Mouse (Mus musculus): Measurements from ENCODE around the gene Atp2a3. TPM values are rescaled to one million over a fixed set of nuclear protein-coding genes. Genes with fewer than 3 reads are reported as not detected.

Gene Atp2a3
- polyA plus RNA-seq, 1 experiment: 24.7 TPM

DNA sequence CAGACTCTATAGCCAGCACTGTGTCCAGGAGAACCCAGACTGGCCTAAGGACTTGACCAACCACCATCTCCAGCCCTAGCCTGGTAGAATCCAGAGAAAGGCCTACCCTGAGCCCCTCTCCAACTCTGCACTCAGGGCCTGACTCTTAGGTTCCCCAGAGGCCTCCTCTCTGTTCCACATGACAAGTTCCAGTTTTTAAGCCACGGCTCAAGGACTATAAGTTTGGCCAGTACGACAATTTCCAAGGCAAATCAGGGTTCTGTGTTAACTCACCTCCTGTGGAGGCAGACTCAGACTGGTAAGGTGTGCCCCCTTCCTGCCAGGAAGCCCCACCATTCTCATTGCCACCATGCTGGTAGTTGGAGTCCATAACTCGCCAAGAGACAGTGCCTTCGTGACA lies 6.8 kb upstream of the Atp2a3 start:
- no peak for DNase-seq (ENCODE audit: low spot score)

DNA sequence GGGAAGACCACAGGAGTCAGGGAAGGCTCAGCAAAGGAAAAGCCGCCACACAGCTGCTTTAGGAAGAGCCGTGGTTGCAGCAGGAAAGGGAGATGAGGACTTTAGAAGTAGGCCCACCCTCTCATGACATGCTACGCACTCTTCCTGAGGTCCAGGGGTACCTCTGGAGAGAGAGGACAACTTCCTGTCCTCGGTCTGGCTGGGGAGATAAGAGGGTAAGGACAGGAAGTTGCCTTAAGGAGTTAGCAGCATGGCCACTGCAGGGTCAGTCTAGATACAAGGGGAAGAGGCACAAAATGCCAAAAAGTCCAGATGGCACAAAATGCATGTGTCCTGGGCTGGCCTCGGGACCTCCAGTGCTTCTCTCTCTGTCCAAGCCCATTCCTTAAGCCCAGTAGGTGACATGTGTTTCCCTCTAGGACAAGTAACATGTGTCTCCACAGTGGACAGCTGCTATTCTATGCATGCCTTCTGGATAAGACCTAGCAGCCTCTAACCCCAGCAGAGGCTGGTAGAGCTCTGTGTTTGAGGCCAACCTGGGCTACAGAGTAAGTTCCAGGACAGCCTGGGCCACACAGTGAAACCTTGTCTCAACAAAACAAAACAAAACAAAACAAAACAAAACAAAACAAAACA lies 5.5 kb upstream of the Atp2a3 start:
- no peak for DNase-seq (ENCODE audit: low spot score)

DNA sequence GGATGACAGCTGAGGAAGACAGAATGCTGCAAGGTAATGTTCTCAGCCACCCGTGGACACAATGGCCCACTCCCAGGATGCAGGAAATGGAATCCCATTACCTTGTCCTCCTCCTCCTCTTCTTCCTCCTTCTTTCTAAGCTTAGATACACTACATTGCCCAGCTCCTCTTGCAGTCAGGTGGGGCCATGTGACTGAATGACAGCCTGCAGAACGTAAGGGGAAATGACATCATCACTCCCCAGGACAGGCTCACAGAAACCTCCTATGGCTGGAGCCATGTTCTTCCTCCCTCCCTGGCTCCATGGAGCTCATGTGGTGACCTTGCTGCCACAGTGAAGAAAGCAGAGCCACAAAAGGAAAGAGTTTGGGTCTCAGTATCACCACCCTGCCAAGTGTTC lies 3.7 kb upstream of the Atp2a3 start:
- no peak for DNase-seq (ENCODE audit: low spot score)

DNA sequence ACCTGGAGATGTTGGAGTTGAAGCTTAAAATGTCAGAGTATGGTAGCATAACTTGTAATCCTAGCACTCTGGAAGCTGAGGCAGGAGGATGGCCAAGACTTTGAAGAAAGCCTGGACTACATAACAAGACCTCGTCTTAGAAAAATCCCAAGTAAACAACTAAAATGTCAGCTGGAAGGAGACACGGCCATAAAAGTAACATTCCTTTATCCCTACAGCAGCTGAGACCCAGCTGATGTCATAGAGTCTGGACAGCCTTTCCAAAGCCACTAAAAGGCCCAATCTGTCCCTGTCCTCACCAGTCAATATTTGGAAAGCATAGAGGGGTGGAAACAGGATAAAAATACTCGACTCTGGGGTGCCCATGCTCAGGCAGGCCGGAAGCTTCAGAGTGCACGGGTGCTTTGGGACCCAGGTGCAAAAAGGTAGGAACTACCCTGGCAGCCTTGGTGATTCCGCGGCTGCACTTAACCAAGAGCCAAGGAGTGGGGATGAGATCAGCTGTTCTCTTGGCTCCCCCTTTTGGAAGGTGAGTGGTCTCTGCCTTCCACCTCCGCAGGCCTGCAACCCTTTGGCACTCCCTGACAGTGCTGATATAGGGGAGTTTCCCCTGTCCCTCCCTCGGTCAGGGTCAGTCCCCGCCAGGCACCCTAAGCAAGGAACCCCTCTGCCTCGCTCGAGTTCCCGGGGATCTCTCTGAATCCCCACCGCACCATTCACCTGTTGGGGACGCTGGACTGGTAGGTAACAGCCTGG lies 867 bp upstream of the Atp2a3 start:
- no peak for DNase-seq (ENCODE audit: low spot score)

DNA sequence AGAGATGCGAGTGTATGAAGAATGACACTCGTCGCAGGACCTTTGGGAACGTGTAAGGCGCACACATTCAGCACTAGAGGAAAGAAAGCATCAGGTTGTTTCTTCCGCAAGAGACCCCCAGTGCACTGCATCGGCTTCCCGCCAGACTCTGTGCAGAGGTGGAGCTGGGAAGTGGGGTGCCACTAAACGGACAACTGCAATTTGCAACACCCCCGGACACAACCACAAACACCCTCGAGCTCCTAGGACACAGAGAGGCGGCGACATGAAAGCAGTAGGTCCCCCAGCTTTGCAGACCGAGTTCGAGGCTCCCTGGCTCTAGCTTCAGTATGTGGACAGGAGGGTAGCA lies 272 bp upstream of the Atp2a3 start:
- DNase-seq (ENCODE audit: low spot score): no peak

DNA sequence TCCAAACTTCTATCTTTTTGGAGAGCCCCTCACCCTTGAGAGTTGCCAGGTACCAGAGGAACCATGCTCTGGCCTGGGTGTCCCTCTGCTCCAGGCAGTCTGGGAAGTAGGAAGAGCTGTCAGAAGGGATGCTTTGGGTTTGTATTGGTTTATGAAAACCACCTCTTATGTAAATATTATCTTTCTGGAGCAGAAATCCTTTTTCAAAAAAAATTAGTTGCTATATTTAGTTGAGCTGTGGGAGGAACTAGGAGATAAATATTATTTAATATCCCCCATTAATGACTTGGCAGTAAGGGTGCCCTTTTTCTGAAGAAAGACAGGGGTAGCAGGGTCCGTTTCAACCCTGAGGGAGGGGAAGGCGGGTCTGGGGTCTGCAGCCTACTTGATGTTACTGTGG lies 1.4 kb downstream of the Atp2a3 start:
- no peak for DNase-seq (ENCODE audit: low spot score)

DNA sequence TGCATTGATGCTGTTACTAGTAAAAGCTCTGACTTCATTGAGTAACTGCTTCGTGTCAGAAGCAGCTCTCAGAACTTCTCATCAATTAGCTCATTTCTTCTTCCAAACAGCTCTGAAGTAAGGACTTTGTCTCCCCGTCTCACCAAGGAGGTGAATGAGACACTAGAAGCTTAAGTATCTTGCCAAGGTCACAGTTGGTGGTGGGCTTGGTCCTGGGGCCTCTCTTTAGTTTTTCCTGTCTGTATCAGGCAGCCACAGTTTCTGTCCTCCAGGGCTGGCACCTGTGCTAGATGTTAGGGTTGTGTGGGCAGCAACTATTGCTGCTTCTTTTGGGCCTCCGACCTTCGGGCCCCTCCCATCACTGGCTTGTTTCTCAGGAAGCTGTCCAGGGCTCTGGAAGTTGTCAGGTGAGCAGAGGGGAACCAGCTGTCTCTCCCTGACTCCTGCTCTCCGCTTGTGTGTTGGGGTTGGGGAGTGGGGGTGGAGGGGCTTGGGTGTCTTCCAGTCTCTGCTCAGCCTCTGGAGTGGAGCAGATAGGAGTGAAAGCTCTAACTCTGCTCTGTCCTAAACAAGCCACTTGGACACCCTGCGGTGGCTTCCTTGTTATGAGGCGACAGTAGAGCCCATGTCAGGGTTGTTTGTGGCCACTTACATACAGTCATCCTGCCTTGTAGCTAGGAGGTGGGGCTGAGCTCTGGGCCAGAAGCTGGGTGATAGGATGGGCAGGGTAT lies 2.3 kb downstream of the Atp2a3 start:
- no peak for DNase-seq (ENCODE audit: low spot score)

DNA sequence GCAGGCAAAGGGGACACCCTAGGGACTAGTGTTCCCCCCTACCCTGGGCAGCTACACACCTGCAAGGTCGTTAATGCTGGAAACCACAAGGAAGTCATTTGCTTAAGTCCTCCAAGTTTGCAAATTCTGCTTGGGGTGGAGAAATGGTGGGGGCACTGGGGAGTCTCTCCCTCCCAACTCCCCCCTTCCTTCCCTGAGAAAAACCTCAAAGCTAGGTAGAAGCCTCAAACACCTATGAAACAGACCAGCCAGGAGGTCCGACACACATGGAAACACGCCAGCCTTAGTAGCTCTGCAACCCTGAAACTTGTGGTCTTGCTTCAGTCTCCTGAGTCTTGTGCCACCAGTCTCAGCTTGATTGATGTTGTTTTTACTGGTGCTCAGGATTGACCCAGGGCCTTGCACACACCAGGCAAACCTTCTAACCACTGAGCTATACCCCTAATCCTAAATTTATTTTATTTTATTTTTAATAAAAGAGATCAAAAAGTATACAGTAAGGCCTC lies 2.9 kb downstream of the Atp2a3 start:
- no peak for DNase-seq (ENCODE audit: low spot score)

DNA sequence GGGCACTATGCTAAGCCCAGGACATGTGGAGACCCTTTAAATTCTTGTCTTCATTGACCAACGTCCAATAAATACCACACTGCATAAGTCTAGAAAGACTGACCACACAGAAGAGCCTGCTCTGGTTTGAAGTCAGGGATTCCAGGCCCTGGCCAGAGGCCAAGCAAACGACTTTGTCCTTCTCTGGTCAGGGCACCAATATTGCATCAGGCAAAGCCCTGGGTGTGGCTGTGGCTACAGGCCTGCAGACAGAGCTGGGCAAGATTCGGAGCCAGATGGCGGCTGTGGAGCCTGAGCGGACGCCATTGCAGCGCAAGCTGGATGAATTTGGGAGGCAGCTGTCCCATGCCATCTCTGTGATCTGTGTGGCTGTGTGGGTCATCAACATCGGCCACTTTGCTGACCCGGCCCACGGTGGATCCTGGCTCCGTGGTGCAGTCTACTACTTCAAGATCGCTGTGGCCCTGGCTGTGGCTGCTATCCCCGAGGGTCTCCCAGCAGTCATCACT lies 14.1 kb downstream of the Atp2a3 start:
- no peak for DNase-seq (ENCODE audit: low spot score)

DNA sequence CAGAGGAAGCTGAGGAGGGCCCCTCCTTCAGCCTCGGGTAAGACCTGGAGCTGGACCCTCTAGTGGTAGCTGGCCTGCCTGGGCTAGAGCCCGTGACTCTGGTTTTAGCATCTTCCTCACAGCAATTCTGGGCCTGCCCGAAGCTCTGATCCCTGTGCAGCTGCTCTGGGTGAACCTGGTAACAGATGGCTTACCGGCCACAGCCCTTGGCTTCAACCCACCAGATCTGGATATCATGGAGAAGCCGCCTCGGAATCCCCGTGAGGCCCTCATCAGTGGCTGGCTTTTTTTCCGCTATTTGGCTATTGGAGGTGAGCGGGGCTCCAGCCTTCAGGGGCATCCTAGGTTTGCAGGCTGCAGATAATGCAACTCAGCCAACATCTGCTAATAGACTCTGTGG lies 21.5 kb downstream of the Atp2a3 start:
- DNase-seq (ENCODE audit: low spot score): no peak

DNA sequence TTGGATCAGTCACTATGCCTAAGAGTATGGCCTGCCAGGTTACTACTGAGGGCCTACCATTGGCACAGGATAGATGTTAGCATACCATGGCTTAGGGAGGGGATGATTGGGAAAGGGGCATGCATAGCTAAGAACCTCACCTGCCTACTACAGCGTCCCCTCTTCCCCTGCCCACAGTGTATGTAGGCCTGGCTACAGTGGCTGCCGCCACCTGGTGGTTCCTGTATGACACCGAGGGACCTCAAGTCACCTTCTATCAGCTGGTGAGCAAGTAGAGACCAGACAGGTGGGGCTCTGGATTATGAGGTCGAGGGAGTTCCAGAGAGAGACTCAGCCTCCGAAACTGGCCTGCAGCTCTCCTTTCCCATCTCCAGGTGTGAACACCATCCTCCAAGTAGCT lies 22.3 kb downstream of the Atp2a3 start:
- no peak for DNase-seq (ENCODE audit: low spot score)

DNA sequence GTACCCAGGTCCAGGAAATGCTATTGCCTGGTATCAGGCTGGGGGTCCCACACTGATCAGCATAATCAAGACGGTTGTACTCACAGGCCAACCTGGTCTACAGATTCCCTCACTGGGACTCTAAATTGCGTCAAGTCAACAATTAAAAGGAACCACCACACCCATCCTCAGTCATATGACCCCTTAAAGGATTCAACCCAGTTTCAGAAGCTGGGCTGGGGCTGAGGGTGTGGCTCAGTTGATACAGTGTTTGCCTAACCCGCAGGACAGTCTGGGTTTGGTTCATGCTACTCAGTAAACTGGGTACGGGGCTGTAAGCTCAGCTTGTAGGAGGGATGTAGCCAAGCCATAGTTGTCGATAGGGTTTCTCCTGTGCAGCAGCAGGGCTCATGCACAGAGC lies 25.8 kb downstream of the Atp2a3 start:
- no peak for DNase-seq (ENCODE audit: low spot score)

DNA sequence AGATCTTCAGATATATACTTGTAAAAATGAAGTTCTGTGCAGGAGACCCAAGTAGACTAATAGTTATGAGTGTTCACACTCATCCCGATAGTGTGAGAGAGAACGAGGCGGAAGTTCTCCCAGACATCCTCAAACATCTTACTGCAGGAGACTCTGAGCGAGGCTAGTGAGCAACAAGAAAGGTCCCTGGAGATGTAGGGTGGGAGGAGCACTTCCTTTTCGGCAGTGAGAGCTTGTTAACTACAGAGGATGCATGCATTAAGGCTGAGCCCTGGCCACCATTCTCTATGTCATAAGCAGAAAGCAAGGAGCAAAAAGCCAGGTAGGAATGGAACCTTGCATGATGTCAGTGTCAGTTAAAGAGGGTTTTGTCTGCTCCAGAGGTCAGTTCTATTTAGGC lies 26.3 kb downstream of the Atp2a3 start:
- no peak for DNase-seq (ENCODE audit: low spot score)

DNA sequence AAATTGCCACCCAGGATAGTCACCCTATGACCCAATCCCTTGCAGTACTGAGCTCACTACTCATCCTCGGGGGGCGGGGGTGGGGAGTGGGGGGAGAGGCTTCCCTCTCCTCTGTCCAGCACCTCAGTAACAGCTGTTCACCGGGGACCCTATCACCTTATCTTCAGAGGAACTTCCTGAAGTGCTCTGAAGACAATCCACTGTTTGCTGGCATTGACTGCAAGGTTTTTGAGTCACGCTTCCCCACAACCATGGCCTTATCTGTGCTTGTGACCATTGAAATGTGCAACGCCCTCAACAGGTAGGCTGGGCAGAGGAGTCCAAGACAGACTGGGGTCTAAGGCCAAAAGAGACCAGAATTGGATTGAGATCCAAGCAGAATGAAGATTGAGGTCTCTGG lies 26.8 kb downstream of the Atp2a3 start:
- no peak for DNase-seq (ENCODE audit: low spot score)

DNA sequence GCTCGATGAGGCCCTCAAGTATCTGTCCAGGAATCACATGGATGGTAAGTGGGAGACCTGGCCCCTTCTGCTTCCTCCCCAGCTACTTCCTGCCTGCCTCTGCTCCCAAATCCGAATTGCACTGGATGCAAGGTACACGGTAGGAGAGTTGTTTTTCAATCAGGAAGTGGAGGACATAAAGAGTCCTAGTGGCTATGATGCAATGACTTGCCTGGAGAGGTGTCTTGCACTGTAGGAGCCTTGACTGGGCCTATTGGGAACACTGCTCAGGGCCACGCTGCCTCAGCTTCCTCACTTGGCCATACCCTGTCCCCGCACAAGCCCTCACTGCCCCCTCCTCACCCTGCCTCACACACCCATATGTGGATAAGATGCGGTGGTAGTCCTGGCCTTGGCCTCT lies 28.1 kb downstream of the Atp2a3 start:
- DNase-seq (ENCODE audit: low spot score): no peak

DNA sequence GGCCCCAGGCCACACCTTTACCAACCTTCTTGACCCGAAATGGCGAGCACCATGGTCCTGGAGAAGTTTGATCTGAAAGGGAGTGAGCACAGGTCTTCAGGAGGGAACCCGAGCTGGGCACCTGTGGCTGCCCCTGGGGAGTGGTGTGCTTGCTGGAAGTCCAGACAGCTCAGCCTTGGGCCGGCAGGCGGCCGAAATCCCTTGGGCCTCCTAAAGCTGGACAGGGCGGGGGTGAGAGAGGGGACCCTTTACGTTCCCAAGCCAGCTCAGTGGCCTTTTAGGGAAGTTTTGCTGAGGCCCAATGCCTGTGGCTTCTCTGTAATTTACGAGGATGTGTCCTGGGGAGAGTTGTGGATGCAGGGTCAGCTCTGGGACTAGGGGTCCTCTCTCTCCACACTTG lies 29.7 kb downstream of the Atp2a3 start:
- DNase-seq (ENCODE audit: low spot score): no peak

DNA sequence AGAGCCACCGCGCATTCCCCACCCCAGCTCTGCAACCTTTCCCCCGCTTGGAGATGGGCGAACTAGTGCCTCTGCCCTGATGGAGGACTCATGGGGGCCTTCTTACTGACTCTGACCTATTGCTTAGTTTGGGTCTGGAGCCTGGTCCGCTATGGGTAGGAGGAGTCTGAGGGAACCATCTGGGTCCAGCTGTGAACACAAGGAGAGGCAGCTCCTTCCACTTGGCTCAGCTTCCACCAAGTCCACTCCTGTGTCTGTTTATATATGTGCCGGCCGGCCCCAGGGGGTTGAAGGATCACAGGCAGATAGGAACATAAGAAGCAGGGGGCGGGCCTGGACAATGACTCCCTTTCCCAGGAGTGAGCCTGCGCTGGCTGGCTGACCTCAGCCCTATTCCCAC lies 31.0 kb downstream of the Atp2a3 start:
- no peak for DNase-seq (ENCODE audit: low spot score)

DNA sequence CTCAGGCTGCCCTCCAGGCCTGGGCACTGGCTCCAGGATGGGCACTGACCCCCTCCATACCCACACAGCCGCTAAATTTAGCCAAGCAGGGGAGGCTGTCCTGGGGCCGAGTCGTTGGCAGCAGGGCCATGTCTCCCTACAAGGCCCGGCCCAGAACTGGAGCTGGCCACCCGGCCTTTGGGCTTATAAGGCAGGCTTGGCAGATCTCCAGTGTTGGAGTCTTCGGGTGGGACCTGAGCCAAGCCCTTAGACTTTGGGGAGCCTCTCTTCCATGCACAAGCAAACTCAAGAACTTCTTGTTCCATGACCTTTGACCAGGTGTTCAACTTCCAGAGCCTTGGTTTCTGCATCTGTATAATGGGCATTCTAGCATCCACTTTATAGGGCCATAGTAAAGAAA lies 35.4 kb downstream of the Atp2a3 start:
- DNase-seq (ENCODE audit: low spot score): no peak

DNA sequence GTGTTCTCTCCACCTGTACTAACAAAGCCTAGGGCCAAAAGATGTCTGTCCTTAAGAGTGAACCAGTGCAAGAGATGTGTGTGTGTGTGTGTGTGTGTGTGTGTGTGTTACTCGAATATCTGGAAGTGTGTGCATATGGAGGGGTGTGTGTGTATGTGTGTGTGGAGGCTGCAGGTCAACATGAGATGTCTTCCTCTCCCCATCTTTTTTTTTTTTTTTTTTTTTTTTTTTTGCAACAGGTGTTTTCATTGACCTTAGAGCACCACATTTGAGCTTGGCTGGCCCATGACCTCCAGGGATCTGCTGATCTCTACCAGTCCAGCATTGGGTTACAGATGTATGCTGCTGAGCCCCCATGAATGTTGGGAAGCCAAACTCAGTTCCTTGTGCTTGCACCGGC lies 35.8 kb downstream of the Atp2a3 start:
- no peak for DNase-seq (ENCODE audit: low spot score)

DNA sequence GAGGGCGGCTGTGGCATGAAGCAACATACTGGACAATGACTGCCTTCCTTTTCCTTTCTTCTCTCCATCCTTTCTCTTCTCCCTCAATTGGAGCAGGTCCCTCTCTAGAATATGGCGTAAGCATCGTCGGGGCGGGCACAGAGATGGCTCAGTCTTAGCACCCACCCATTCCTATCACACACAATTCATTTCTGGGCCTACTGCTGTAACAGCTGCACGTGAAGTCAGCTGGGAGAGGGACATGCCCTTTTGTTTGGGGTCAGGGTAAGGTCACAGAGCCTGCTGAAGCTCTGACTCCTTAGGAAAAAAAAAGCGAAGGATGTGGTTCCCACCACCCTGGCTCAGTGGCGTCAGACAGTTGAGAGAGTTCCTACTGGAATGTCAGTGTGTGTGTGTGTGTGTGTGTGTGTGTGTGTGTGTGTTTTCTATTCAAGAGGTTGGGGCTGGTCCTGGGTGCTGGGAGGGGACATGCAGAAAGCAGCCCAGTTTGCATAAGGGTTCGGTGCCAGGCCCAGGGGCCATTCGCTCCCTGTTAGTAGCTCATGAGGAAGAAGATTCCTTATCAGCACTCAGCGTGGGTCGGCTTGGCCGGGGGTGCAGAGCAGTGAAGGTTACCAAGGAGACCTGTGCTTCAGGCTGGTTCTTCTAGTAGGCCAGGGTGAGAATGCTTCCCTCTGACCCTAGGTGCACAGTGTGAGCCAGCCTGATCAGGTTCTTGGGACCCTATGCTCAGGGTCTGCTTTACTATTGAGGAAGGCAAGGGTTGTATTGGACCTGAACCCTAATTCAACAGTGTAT lies 36.8 kb downstream of the Atp2a3 start:
- no peak for DNase-seq (ENCODE audit: low spot score)

DNA sequence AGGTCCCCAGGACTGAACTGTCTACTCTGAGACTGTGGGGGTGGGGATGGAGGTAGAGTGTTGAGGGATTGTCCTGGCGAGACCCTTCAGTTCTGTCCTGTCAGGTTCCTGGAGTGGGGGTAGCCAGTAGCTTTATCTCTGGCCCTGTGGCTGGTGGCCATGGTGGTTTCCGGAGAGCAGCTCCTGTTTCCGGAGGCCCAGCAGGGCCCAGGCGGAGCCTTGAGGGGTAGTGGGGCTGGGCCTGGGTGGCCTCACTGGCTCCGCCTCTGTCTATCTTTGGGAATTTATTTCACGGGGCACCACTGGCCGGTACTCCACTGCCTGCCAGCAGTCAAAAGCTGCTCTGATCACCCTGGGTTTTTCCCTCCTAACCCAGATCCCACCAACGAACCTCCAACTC lies 37.8 kb downstream of the Atp2a3 start, which contains the start of gene P2rx1:
P2rx1 (plus strand) TSS at position 333 of the 400 bp plus-strand sequence.
- no peak for DNase-seq (ENCODE audit: low spot score)

DNA sequence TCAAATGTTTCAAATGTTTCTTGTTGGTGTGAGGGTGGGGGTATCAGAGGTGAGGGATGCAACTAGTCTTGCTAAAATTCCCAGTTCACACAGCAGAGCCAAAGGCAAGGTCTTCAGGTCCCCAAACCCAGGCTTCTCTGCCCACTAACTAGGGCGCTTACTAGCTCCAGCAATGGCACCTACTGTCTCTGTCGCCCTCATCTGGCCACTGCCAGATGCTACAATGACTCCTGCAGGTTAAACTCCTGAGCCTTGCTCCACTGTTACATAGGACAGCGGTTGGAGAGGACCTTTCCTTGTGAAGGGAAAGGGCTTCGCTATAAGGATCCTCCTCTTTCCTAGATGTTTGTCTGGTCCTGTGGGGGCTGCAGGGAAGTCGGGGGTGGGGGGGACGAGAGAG lies 40.1 kb downstream of the Atp2a3 start:
- no peak for DNase-seq (ENCODE audit: low spot score)
